Mouse (Mus musculus): ENCODE data around the gene Cog2. TPM values are rescaled to one million over a fixed set of nuclear protein-coding genes. Genes with fewer than 3 reads are reported as not detected.

Cog2 gene
- polyA plus RNA-seq, 1 experiment, result 19.4 TPM

GRCm38 (mm10) chr8:124535451-124535850 lies 14.9 kb downstream of the Cog2 start:
- Histone ChIP-seq H3K4me1 (ENCODE audit: control insufficient read depth, insufficient read depth, low read length) (no peaks in the 10 kb centered on the region), H3K27ac (ENCODE audit: insufficient read depth, low read depth, low read length) (no peak overlapping the region), H3K4me3 (ENCODE audit: insufficient read depth, low read length) (no peak overlapping the region)
- TF ChIP-seq CTCF (IDR thresholded peaks at IDR 0.05; ENCODE audit: low read depth, low read length) (no peak), POLR2A (IDR thresholded peaks at IDR 0.05; ENCODE audit: borderline replicate concordance, low read depth, low read length) (no peak)

GRCm38 (mm10) chr8:124540906-124541305 lies 20.3 kb downstream of the Cog2 start:
- Histone ChIP-seq H3K4me1 (ENCODE audit: control insufficient read depth, insufficient read depth, low read length) (no peaks in the 10 kb centered on the region), H3K4me3 (ENCODE audit: insufficient read depth, low read length) (no peak overlapping the region), H3K27ac (ENCODE audit: insufficient read depth, low read depth, low read length) (no peak overlapping the region)
- TF ChIP-seq CTCF (IDR thresholded peaks at IDR 0.05; ENCODE audit: low read depth, low read length) (no peak), POLR2A (IDR thresholded peaks at IDR 0.05; ENCODE audit: borderline replicate concordance, low read depth, low read length) (no peak)

DNA sequence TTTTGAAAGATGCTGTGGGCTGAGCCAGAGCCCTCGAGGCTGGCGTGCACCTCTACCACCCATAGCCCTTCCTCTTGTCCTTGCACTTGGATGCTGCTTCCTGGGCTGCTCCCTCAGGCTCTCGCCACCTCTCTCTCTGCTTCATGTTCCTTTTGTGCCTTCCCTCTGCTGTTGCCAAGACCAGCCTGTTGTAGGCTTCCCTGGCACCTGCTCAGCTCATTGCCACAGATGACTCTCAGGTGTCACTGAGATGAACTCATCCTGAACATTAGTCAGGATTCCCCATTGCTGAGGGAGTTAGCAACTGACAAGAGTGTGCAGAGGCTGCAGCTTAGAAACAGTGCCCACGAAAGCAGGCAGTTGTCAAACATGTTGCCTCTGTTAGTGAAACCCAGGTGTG lies 21.4 kb downstream of the Cog2 start:
- TF ChIP-seq POLR2A (IDR thresholded peaks at IDR 0.05; ENCODE audit: borderline replicate concordance, low read depth, low read length) (no peak), CTCF (IDR thresholded peaks at IDR 0.05; ENCODE audit: low read depth, low read length) (no peak)

GRCm38 (mm10) chr8:124543272-124543671 lies 22.7 kb downstream of the Cog2 start:
- no peak overlapping the region for H3K4me3 ChIP-seq (ENCODE audit: insufficient read depth, low read length)
- H3K27ac ChIP-seq (ENCODE audit: insufficient read depth, low read depth, low read length), result no peak overlapping the region
- TF ChIP-seq POLR2A (IDR thresholded peaks at IDR 0.05; ENCODE audit: borderline replicate concordance, low read depth, low read length), result no peak
- no peak for TF ChIP-seq CTCF (IDR thresholded peaks at IDR 0.05; ENCODE audit: low read depth, low read length)
- H3K4me1 ChIP-seq (ENCODE audit: control insufficient read depth, insufficient read depth, low read length), result no peaks in the 10 kb centered on the region

More for the DNA sequence above, 21.4 kb downstream of the Cog2 start:
- Histone ChIP-seq H3K27ac (ENCODE audit: insufficient read depth, low read depth, low read length) (no peak overlapping the region), H3K4me3 (ENCODE audit: insufficient read depth, low read length) (no peak overlapping the region), H3K4me1 (ENCODE audit: control insufficient read depth, insufficient read depth, low read length) (no peaks in the 10 kb centered on the region)

DNA sequence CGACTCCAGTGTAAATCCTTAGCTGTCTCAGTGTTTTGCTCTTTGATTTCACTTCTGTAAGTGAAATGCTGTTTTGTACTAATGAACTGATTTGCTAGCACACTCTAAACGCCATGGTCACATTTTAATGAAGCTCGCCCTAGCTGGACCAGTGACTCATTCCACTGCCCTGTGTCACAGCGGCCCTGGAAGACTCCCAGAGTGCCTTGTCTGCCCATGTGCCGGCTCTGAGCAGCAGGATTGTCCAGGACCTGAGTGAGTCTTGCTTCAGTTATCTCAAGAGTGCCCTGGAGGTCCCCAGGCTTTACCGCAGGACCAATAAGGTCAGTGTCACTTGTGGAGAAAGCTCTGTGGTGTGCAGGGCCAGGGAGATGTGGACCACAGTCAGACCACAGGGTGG lies 25.8 kb downstream of the Cog2 start:
- H3K4me3 ChIP-seq (ENCODE audit: insufficient read depth, low read length), result no peak overlapping the region
- no peaks in the 10 kb centered on the region for H3K4me1 ChIP-seq (ENCODE audit: control insufficient read depth, insufficient read depth, low read length)
- TF ChIP-seq POLR2A (IDR thresholded peaks at IDR 0.05; ENCODE audit: borderline replicate concordance, low read depth, low read length), result no peak
- TF ChIP-seq CTCF (IDR thresholded peaks at IDR 0.05; ENCODE audit: low read depth, low read length), result no peak
- H3K27ac ChIP-seq (ENCODE audit: insufficient read depth, low read depth, low read length), result no peak overlapping the region

- Histone ChIP-seq H3K4me1 (ENCODE audit: control insufficient read depth, insufficient read depth, low read length) (no peaks in the 10 kb centered on the region), H3K4me3 (ENCODE audit: insufficient read depth, low read length) (no peak overlapping the region), H3K27ac (ENCODE audit: insufficient read depth, low read depth, low read length) (no peak overlapping the region)
- no peak for TF ChIP-seq CTCF (IDR thresholded peaks at IDR 0.05; ENCODE audit: low read depth, low read length)
- no peak for TF ChIP-seq POLR2A (IDR thresholded peaks at IDR 0.05; ENCODE audit: borderline replicate concordance, low read depth, low read length)
These were observed 26.2 kb downstream of the Cog2 start for GRCm38 (mm10) chr8:124546815-124547214.

DNA sequence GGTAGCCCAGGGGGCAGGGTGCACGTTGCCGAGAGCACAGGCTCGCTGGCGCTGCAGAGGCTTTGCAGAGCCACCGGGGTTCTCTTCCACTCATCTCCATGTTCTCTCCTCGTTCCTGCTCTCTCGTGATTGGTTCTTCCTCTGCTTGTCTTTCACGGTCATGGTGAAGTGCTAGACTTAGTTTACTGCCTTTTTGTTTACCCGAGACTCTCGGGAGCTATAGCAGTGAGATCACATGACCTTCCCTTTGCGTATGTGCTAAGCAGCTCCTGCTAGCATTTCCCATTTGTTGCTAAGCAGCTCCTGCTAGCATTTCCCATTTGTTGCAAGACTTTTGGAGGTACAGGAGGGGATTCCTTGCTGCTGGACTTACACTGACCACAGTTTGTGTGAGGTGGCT lies 26.7 kb downstream of the Cog2 start:
- H3K27ac ChIP-seq (ENCODE audit: insufficient read depth, low read depth, low read length), result no peak overlapping the region
- TF ChIP-seq POLR2A (IDR thresholded peaks at IDR 0.05; ENCODE audit: borderline replicate concordance, low read depth, low read length) (no peak), CTCF (IDR thresholded peaks at IDR 0.05; ENCODE audit: low read depth, low read length) (no peak)

DNA sequence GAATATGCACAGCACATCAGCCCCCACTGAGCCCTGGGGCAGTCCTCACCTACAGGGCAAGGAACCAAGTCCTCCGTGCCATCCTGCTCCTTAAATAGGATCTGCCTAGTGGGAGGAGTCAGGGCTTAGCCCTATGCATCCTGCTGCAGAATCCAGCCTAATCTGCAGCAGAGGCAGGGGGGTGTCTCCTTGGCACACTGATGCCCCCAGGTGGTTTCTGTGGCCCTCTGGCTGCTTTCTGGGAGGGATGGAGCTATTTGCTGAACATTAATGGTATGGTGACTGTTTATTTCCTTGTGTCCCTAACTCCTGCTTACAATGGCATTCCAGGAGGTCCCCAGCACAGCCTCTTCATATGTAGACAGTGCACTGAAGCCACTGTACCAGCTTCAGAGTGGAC lies 27.6 kb downstream of the Cog2 start:
- no peak for TF ChIP-seq CTCF (IDR thresholded peaks at IDR 0.05; ENCODE audit: low read depth, low read length)
- no peaks in the 10 kb centered on the region for H3K4me1 ChIP-seq (ENCODE audit: control insufficient read depth, insufficient read depth, low read length)
- no peak overlapping the region for H3K27ac ChIP-seq (ENCODE audit: insufficient read depth, low read depth, low read length)

More for the DNA sequence above, 26.7 kb downstream of the Cog2 start:
- Histone ChIP-seq H3K4me3 (ENCODE audit: insufficient read depth, low read length) (no peak overlapping the region), H3K4me1 (ENCODE audit: control insufficient read depth, insufficient read depth, low read length) (no peaks in the 10 kb centered on the region)

GRCm38 (mm10) chr8:124551011-124551661 lies 30.6 kb downstream of the Cog2 start:
- Histone ChIP-seq H3K4me3 (ENCODE audit: insufficient read depth, low read length) (no peak overlapping the region), H3K4me1 (ENCODE audit: control insufficient read depth, insufficient read depth, low read length) (no peaks in the 10 kb centered on the region), H3K27ac (ENCODE audit: insufficient read depth, low read depth, low read length) (no peak overlapping the region)
- TF ChIP-seq CTCF (IDR thresholded peaks at IDR 0.05; ENCODE audit: low read depth, low read length) (no peak), POLR2A (IDR thresholded peaks at IDR 0.05; ENCODE audit: borderline replicate concordance, low read depth, low read length) (no peak)

More for the DNA sequence above, 27.6 kb downstream of the Cog2 start:
- H3K4me3 ChIP-seq (ENCODE audit: insufficient read depth, low read length), result no peak overlapping the region

- Histone ChIP-seq H3K27ac (ENCODE audit: insufficient read depth, low read depth, low read length) (no peak overlapping the region), H3K4me3 (ENCODE audit: insufficient read depth, low read length) (no peak overlapping the region), H3K4me1 (ENCODE audit: control insufficient read depth, insufficient read depth, low read length) (no peaks in the 10 kb centered on the region)
- TF ChIP-seq POLR2A (IDR thresholded peaks at IDR 0.05; ENCODE audit: borderline replicate concordance, low read depth, low read length) (no peak), CTCF (IDR thresholded peaks at IDR 0.05; ENCODE audit: low read depth, low read length) (no peak)
These were observed 34.7 kb downstream of the Cog2 start for GRCm38 (mm10) chr8:124555113-124555750.
